Mouse (Mus musculus) embryonic facial prominence, embryonic 10.5 days (tissue): ENCODE measurements at regions not wholly inside any gene's neighbourhood (a gene's known extent, or its start where the extent isn't known, plus 50 kb on each side); places are given as distances from the start of the nearest gene placed in this dataset.

Experiments
- DNase-seq: peaks from one replicate; pipeline ENCODE4 v3.0.0-alpha.2; 2017; ENCODE audit warnings: low spot score
- H3K27ac ChIP-seq: fragments of 300-500 bp; sonication (generic); replicated peaks from 2 replicates; pipeline ENCODE4 v1.5.1; 2016; ENCODE audit warnings: mild to moderate bottlenecking
- H3K27me3 ChIP-seq: fragments of 300-500 bp; sonication (generic); replicated peaks from 2 replicates; pipeline ENCODE4 v1.6.1; 2016; ENCODE audit warnings: low read depth, mild to moderate bottlenecking; ENCODE audit not compliant: poor library complexity, severe bottlenecking
- H3K36me3 ChIP-seq: fragments of 300-500 bp; sonication (generic); replicated peaks from 2 replicates; pipeline ENCODE4 v1.6.1; 2016; ENCODE audit warnings: mild to moderate bottlenecking, moderate library complexity
- H3K4me1 ChIP-seq: fragments of 300-500 bp; sonication (generic); 2 replicates; pipeline ENCODE4 v1.6.1; 2016
- H3K4me3 ChIP-seq: fragments of 300-500 bp; sonication (generic); 2 replicates; pipeline ENCODE4 v1.5.1; 2016; ENCODE audit warnings: mild to moderate bottlenecking, moderate library complexity
- H3K9me3 ChIP-seq: fragments of 300-500 bp; sonication (generic); 2 replicates; pipeline ENCODE4 v1.6.1; 2016; ENCODE audit warnings: mild to moderate bottlenecking
- WGBS: fragments of 180-500 bp; shearing (Covaris S2); methylation state at CpG from one replicate; pipeline ENCODE4 v1.1.7; 2016; 5-methylcytosine and 5-hydroxymethylcytosine counted together

- no peak for DNase-seq
- H3K36me3 ChIP-seq, result no peaks in the 10 kb centered on the region
Measured at GRCm38 (mm10) chr4:87501791-87502190, 271.5 kb upstream of the Slc24a2 start.

GRCm38 (mm10) chr4:87500441-87500840 lies 270.2 kb upstream of the Slc24a2 start:
- WGBS, result 79% methylated on average over 2 of the region's 2 CpGs
- Histone ChIP-seq H3K27ac (no peak overlapping the region), H3K4me1 (peaks cover 3% of the 10 kb centered on the region; the same call in 1 of the 2 replicates), H3K36me3 (no peaks in the 10 kb centered on the region), H3K4me3 (no peak overlapping the region), H3K9me3 (no peaks in the 10 kb centered on the region), H3K27me3 (no peaks in the 10 kb centered on the region)
- DNase-seq, result no peak

More at GRCm38 (mm10) chr4:87501791-87502190, 271.5 kb upstream of the Slc24a2 start:
- Histone ChIP-seq H3K9me3 (no peaks in the 10 kb centered on the region), H3K4me1 (peaks cover 3% of the 10 kb centered on the region; the same call in 1 of the 2 replicates), H3K27me3 (no peaks in the 10 kb centered on the region), H3K27ac (no peak overlapping the region), H3K4me3 (no peak overlapping the region)
- WGBS, result 90% methylated on average over 4 of the region's 4 CpGs

DNA sequence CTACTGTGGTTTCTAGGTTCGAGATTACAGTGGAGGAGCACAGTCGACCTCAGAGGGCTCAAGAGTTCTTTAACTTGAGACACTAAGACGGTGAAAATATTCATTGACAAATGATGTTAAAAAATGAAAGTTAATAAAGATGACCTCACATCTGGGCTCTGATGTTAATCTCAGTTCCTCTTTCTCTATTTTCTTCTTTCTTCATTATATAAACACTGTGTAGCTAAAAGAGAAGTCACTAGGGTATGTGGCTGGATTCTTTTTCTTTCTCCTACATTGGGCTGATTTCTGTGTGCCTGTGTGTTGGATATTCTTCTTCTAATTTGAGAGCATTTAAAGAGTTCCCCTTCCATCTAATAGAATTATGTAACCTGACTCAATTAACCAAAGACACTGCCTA lies 257.5 kb upstream of the Slc24a2 start:
- 88% methylated on average over 3 of the region's 3 CpGs for WGBS
- Histone ChIP-seq H3K9me3 (no peaks in the 10 kb centered on the region), H3K36me3 (no peaks in the 10 kb centered on the region), H3K4me3 (no peak overlapping the region), H3K4me1 (peaks cover 4% of the 10 kb centered on the region; the same call in 1 of the 2 replicates), H3K27ac (no peak overlapping the region), H3K27me3 (no peaks in the 10 kb centered on the region)
- DNase-seq, result no peak

GRCm38 (mm10) chr4:87475537-87475936 lies 245.3 kb upstream of the Slc24a2 start:
- DNase-seq, result no peak
- Histone ChIP-seq H3K27me3 (no peaks in the 10 kb centered on the region), H3K4me1 (peaks cover 11% of the 10 kb centered on the region), H3K36me3 (no peaks in the 10 kb centered on the region), H3K27ac (no peak overlapping the region), H3K9me3 (no peaks in the 10 kb centered on the region), H3K4me3 (no peak overlapping the region)
- WGBS, result 88% methylated on average over 1 of the region's 1 CpGs

DNA sequence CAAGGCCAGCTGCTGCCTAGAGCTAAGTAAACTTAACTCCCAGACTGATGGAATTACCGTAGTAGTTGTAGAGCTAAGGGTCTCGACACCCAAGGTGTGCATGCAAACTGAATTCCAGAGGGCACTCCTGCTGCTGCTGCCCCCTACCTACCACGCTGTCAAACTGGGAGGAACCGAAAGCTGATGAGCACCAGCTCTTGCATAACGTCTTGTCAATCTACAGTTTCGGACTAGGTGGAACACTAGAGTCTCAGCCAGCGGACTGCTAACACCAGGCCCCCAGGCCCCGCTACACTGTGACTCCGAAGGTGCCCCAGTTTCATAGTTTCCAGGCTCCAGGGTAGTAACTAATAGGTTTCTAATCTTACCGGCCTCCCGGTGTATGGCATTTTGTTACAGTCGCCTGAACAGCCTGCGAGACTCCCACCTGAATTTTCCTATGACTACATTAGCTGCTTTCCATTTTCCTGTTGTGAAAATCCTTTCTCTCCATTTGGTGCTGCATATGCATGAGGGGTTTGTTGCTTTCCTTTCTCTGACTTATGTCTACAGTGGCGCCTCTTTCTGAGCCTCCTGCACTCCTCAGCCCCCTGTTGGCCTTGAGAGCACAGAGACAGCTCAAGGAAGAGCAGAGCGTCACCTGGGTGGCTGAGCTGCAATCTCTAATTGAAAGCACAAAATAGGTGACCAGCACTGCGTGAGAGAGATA lies 243.2 kb upstream of the Slc24a2 start:
- Histone ChIP-seq H3K27me3 (no peaks in the 10 kb centered on the region), H3K4me3 (no peak overlapping the region), H3K27ac (no peak overlapping the region), H3K36me3 (no peaks in the 10 kb centered on the region), H3K4me1 (peaks cover 11% of the 10 kb centered on the region), H3K9me3 (no peaks in the 10 kb centered on the region)
- WGBS, result 89% methylated on average over 16 of the region's 16 CpGs
- DNase-seq, result no peak

GRCm38 (mm10) chr4:87472787-87473186 lies 242.5 kb upstream of the Slc24a2 start:
- Histone ChIP-seq H3K4me1 (peaks cover 11% of the 10 kb centered on the region), H3K4me3 (no peak overlapping the region), H3K27ac (no peak overlapping the region; the same call in 1 of the 2 replicates), H3K9me3 (no peaks in the 10 kb centered on the region), H3K27me3 (no peaks in the 10 kb centered on the region), H3K36me3 (no peaks in the 10 kb centered on the region)
- WGBS, result 68% methylated on average over 1 of the region's 1 CpGs
- no peak for DNase-seq

- 56% methylated on average over 5 of the region's 5 CpGs for WGBS
- Histone ChIP-seq H3K27ac (peak overlapping the region; percentile 24; the same call in 1 of the 2 replicates), H3K4me1 (peaks cover 11% of the 10 kb centered on the region), H3K4me3 (no peak overlapping the region), H3K36me3 (no peaks in the 10 kb centered on the region), H3K9me3 (no peaks in the 10 kb centered on the region), H3K27me3 (no peaks in the 10 kb centered on the region)
- DNase-seq, result no peak
Measured at GRCm38 (mm10) chr4:87471385-87471784, 241.1 kb upstream of the Slc24a2 start.

DNA sequence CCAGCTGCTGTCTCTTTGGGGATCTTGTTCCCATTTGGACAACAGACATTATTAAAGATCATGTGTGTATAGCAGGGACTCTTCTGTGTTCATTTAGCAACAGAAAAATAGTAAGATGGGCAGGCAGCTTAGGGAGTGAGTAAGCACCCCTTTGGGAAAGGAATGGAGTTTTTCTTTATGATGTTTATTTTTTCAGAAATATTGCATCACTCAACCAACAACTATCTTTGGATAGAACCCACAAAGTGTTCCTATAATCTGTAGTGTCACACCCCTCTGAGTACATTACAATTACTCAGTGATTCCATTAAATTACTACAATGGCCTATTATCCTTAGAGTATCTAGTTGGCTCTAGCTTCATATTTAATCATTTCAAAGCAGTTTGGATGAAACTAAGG lies 237.3 kb upstream of the Slc24a2 start:
- H3K36me3 ChIP-seq, result no peaks in the 10 kb centered on the region
- H3K27me3 ChIP-seq, result no peaks in the 10 kb centered on the region
- no peak for DNase-seq
- H3K9me3 ChIP-seq, result no peaks in the 10 kb centered on the region
- H3K27ac ChIP-seq, result no peak overlapping the region
- no peak overlapping the region for H3K4me3 ChIP-seq
- H3K4me1 ChIP-seq, result peaks cover 11% of the 10 kb centered on the region

GRCm38 (mm10) chr4:87467018-87467417 lies 236.7 kb upstream of the Slc24a2 start:
- Histone ChIP-seq H3K9me3 (no peaks in the 10 kb centered on the region), H3K4me3 (no peak overlapping the region), H3K4me1 (peaks cover 11% of the 10 kb centered on the region), H3K27me3 (no peaks in the 10 kb centered on the region), H3K27ac (no peak overlapping the region), H3K36me3 (no peaks in the 10 kb centered on the region)
- DNase-seq, result no peak
- WGBS, result 85% methylated on average over 8 of the region's 8 CpGs

- H3K36me3 ChIP-seq, result no peaks in the 10 kb centered on the region
- peaks cover 5% of the 10 kb centered on the region; the same call in 1 of the 2 replicates for H3K4me1 ChIP-seq
- DNase-seq, result no peak
- H3K9me3 ChIP-seq, result no peaks in the 10 kb centered on the region
- H3K27me3 ChIP-seq, result no peaks in the 10 kb centered on the region
- H3K4me3 ChIP-seq, result no peak overlapping the region
- 62% methylated on average over 7 of the region's 7 CpGs for WGBS
- no peak overlapping the region for H3K27ac ChIP-seq
Measured at GRCm38 (mm10) chr4:87461181-87461912, 231.1 kb upstream of the Slc24a2 start.

- Histone ChIP-seq H3K27ac (no peak overlapping the region), H3K27me3 (no peaks in the 10 kb centered on the region), H3K36me3 (no peaks in the 10 kb centered on the region), H3K9me3 (no peaks in the 10 kb centered on the region), H3K4me3 (no peak overlapping the region), H3K4me1 (no peaks in the 10 kb centered on the region)
- 86% methylated on average over 5 of the region's 5 CpGs for WGBS
- DNase-seq, result no peak
Measured at GRCm38 (mm10) chr4:87455863-87456578, 225.7 kb upstream of the Slc24a2 start.

GRCm38 (mm10) chr4:87452122-87452521 lies 221.8 kb upstream of the Slc24a2 start:
- 81% methylated on average over 2 of the region's 2 CpGs for WGBS
- no peak for DNase-seq
- H3K4me1 ChIP-seq, result peaks cover 5% of the 10 kb centered on the region; the same call in 1 of the 2 replicates
- no peak overlapping the region for H3K27ac ChIP-seq
- no peaks in the 10 kb centered on the region for H3K36me3 ChIP-seq
- no peak overlapping the region for H3K4me3 ChIP-seq
- H3K9me3 ChIP-seq, result no peaks in the 10 kb centered on the region
- H3K27me3 ChIP-seq, result no peaks in the 10 kb centered on the region
